Mouse (Mus musculus): ENCODE measurements around the gene Txn1. TPM values are rescaled to one million over a fixed set of nuclear protein-coding genes. Genes with fewer than 3 reads are reported as not detected.

Txn1 gene
- polyA plus RNA-seq, 1 experiment from 2014 or later, result 292 TPM

DNA sequence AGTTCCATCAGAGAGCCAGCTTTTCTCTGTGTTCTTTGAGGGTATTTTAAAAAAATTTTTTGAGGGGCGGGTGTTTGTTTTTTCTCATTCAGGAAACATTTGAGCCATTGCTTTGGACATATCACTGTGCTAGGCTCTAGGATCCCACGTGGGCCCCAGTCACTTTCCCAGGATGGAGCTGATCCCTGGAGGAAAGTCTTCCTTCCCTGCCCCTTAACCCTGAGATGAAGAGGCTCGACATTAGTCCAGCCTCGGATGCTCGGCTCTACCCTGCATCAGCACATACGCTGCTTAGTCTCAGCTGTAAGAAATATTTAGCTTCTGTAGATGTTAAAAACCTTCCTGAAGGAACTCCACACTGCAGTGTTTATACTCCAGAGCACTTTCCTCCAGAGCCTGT, 60.3 kb downstream of the Txn1 start:
- Histone ChIP-seq H3K4me2 (no peak overlapping the region), H3K36me3 (peaks cover 53% of the 10 kb centered on the region)
- WGBS, result 57% methylated on average over 6 of the region's 6 CpGs

GRCm38 (mm10) chr4:57895140-57895539, 61.1 kb downstream of the Txn1 start:
- WGBS, result 43% methylated on average over 5 of the region's 5 CpGs
- Histone ChIP-seq H3K4me1 (peaks cover 10% of the 10 kb centered on the region; the same call in 1 of the 2 replicates), H3K9me3 (no peaks in the 10 kb centered on the region), H3K9ac (no peak overlapping the region), H3K36me3 (peaks cover 53% of the 10 kb centered on the region), H3K27me3 (replicated peaks) (no peaks in the 10 kb centered on the region), H3K4me3 (no peak overlapping the region), H3K4me2 (no peak overlapping the region), H3K27ac (replicated peaks) (peak overlapping the region; percentile 13; the same call in 1 of the 2 replicates)
- ATAC-seq (ENCODE audit: extremely low read depth, insufficient number of reproducible peaks, low FRiP score, low TSS enrichment), result no peak

More for the DNA sequence above, 60.3 kb downstream of the Txn1 start:
- H3K27ac ChIP-seq (replicated peaks), result peak overlapping the region; percentile 32; the same call in 1 of the 2 replicates
- ATAC-seq (ENCODE audit: extremely low read depth, insufficient number of reproducible peaks, low FRiP score, low TSS enrichment), result no peak
- no peaks in the 10 kb centered on the region for H3K27me3 ChIP-seq (replicated peaks)
- H3K4me1 ChIP-seq, result peaks cover 10% of the 10 kb centered on the region; the same call in 1 of the 2 replicates
- no peaks in the 10 kb centered on the region for H3K9me3 ChIP-seq
- H3K9ac ChIP-seq, result no peak overlapping the region
- no peak overlapping the region for H3K4me3 ChIP-seq

Other genes with a start within 250 kb of the Txn1 start
- gene Akap2, start 238.8 kb downstream of the Txn1 start, polyA plus RNA-seq (2015; fragmentation: Nextera tagmentation; extraction: Ambion mirVana), result 41.3 and 43.1 TPM in 2 replicates
- gene D630039A03Rik, start 40.1 kb downstream of the Txn1 start, polyA plus RNA-seq (2015; fragmentation: Nextera tagmentation; extraction: Ambion mirVana), result 0.15 and 0.24 TPM in 2 replicates
- gene Txndc8, start 52.7 kb upstream of the Txn1 start, polyA plus RNA-seq (2015; fragmentation: Nextera tagmentation; extraction: Ambion mirVana), result not detected in 2 replicates

Data from heart, embryonic 13.5 days (tissue).